Mouse (Mus musculus) left cerebral cortex, adult 9 months (tissue): ENCODE measurements at regions not wholly inside any gene's neighbourhood (a gene's known extent, or its start where the extent isn't known, plus 50 kb on each side); places are given as distances from the start of the nearest gene placed in this dataset.

Experiments
- DNase-seq, 2 experiments: peaks; one replicate each; pipeline ENCODE4 v3.0.0; 2022; ENCODE audit warnings: low spot score in 2 of 2

- peak in 1 of 2 experiments; percentile 12 for DNase-seq
Measured at GRCm38 (mm10) chr1:38739018-38739417, 74.3 kb upstream of the Aff3 start.

DNA sequence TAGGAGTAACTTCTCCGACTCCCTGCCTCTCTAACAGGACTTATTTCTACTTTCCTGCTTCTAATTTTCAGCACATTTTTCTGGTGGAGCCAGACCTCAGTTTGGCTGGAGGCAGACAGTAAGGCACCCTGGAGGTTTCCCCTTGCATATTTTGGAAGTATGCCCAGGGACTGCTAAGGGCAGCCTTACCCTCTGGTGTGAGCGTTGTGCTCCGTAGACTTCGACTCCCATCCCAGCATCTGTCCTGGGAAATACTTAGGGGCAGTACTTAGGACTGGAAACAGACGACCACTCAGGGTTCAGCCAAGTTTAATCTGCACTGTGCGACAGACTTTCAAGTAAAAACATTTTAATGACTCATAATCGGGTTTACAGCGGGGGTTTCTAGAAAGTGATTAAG is 71.0 kb upstream of the Aff3 start:
- DNase-seq = no peak

DNA sequence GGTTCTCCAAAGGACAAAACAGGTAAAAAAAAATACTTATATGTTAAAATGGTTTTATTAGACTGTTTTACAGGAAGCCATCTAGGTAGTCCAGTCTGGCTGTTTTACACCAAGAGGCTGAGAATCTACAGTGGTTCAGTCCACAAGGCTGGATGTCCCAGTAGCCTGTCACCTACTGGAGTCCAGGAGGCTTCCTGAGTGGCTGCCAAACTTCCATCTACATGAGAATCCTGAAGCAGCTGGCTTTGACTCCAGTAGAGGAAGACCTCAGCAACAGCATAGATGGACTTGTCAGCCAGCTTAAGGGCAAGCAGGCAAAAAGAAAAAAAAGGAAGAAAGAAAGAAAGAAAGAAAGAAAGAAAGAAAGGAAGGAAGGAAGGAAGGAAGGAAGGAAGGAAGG is 68.4 kb upstream of the Aff3 start:
- DNase-seq = no peak

DNA sequence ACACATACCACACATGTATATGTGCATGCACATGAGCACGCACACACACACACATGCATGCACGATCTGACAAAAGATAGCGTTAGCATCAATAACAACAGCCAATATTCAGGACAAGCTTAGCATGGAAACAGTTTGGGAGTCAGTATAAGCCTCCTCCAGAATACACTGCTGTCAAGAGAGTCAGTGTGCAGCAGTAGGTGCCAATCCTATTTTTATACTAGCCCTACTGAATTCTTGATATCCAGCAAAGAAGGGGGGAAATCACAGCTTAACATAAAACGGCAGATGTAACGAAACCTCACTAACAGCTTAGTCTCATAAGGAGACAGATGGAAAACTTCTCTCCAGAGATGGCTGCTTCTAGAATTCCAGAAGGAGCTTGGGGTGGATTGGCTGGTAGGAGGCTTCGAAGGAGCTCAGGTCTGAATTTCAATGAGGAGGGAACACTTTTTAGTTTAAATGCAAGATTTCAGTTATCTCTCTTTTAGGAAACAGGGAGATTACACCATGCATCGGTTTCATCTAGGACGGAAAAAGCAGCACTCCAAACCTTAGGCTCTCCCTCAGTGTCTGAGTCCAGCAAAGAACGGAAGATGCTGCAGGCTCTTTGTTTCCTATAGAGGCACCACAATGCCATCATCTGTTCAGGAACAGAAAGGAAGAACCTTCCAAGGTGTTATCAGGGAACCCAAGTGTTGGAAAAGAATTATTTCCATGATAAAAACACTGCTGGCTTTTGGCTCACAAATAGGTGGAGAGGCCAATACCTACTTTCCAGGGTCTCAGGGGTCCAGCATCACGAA is 65.4 kb upstream of the Aff3 start:
- DNase-seq = peak; percentile 44 to 51

DNA sequence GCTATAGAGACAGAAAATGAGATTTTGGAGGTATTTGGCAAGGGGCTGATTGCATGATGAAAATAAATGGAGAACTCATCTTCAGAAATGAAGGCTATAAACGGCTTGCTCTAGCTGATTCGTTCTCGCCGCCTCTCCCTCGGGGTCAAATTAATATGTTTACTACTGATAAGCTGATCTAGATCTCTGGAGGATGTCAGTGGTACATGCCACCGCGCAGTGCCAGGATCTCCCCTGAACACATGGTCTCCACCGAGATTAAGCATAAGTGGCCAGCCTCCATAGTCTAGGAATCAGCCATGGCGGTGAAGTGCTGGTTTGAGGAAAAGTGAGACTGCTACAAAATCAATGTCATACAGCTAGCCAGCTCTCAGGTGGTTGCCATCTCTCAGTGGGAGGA is 61.0 kb upstream of the Aff3 start:
- no peak for DNase-seq

DNA sequence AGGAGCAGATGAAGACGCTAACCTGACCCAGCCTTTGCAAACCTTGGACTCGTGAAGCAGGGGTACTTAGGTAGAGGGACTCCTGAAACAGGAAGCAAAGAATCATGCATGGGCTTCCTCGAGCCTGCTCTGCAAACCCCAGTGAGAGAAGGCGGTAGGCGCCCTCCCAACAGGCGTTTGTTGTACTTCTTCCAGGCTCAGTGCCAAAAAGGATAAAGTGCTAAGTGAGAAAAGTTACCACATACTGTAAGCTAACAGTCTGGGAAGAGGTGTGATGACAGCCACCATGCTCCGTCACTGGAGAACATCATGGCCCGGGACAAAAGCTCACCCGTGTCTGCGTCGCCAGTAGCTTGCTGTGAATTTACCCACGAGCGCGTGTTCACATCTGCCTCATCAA is 59.9 kb upstream of the Aff3 start:
- DNase-seq = no peak

- DNase-seq = no peak
Measured at GRCm38 (mm10) chr1:38722155-38722554, 57.4 kb upstream of the Aff3 start.

GRCm38 (mm10) chr1:38720287-38720686 is 55.5 kb upstream of the Aff3 start:
- DNase-seq = no peak

- DNase-seq = no peak
Measured at GRCm38 (mm10) chr1:38715621-38716020, 50.9 kb upstream of the Aff3 start.
